Mouse (Mus musculus): ENCODE measurements at regions not wholly inside any gene's neighbourhood (a gene's known extent, or its start where the extent isn't known, plus 50 kb on each side); places are given as distances from the start of the nearest gene placed in this dataset.
A peak's percentile ranks its signal among the peaks of the same experiment; 100 is the strongest.

GRCm38 (mm10) chr2:169057831-169058230 is 102.4 kb upstream of the Zfp64 start:
- TF ChIP-seq CTCF (IDR thresholded peaks at IDR 0.05) (peak; percentile 47), POLR2A (IDR thresholded peaks at IDR 0.05; ENCODE audit: insufficient read depth, low read depth, low read length) (no peak), EP300 (IDR thresholded peaks at IDR 0.05; ENCODE audit: insufficient read depth, low read depth, low read length) (no peak)

Data from heart, adult 2 months (tissue).